Mouse (Mus musculus): ENCODE measurements at regions not wholly inside any gene's neighbourhood (a gene's known extent, or its start where the extent isn't known, plus 50 kb on each side); places are given as distances from the start of the nearest gene placed in this dataset.

- H3K79me2 ChIP-seq (ENCODE audit: control insufficient read depth, insufficient read depth), result no peaks in the 10 kb centered on the region
- no peak overlapping the region for H3ac ChIP-seq (ENCODE audit: control insufficient read depth, insufficient read length)
- no peak for TF ChIP-seq CEBPB (IDR thresholded peaks at IDR 0.05; ENCODE audit: insufficient read depth, poor library complexity, severe bottlenecking)
- TF ChIP-seq POLR2AphosphoS2 (IDR thresholded peaks at IDR 0.05; ENCODE audit: insufficient read length, low read depth), result no peak
- H3K36me3 ChIP-seq (ENCODE audit: control insufficient read depth, insufficient read depth), result no peaks in the 10 kb centered on the region
- no peak overlapping the region for H3K4me3 ChIP-seq
- no peaks in the 10 kb centered on the region for H3K27me3 ChIP-seq (ENCODE audit: control insufficient read depth, insufficient read depth, insufficient read length)
- H3K4me2 ChIP-seq (ENCODE audit: low read depth), result no peak overlapping the region
These were observed 57.9 kb upstream of the Tac1 start for GRCm38 (mm10) chr6:7496766-7497165.
